Mouse (Mus musculus) 3T3-L1 (cell line): ENCODE results near the gene Tbc1d1.
"Not testable (repeated sequence)": the region's sequence is repeated elsewhere in the genome, so short reads cannot be mapped to it uniquely, and the experiment has no call there.

Experiments used
- DNase-seq: peaks from one replicate; pipeline ENCODE4 v3.0.0-alpha.2; 2015; ENCODE audit warnings: low read depth, low spot score

Tbc1d1 gene

DNA sequence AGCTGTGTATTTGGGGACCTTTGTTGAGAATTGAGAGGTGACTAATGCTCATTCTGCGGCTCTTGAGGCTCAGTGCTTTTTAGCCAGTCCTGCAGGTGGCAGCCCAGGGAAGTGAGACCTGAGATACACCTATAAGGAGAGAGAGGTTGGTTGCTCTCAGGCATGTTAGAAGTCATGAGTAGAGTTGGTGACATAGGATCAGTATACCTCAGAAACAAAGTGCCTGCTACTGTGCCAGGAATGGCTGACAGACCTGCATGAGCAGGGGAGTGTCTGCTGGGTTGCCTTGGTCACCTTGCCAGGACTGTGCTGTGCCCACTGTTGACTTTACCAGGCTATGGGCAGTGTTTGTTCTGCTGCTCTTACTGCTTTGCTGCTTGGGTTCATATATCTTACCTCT lies 157.4 kb downstream of the Tbc1d1 start:
- DNase-seq: no peak

DNA sequence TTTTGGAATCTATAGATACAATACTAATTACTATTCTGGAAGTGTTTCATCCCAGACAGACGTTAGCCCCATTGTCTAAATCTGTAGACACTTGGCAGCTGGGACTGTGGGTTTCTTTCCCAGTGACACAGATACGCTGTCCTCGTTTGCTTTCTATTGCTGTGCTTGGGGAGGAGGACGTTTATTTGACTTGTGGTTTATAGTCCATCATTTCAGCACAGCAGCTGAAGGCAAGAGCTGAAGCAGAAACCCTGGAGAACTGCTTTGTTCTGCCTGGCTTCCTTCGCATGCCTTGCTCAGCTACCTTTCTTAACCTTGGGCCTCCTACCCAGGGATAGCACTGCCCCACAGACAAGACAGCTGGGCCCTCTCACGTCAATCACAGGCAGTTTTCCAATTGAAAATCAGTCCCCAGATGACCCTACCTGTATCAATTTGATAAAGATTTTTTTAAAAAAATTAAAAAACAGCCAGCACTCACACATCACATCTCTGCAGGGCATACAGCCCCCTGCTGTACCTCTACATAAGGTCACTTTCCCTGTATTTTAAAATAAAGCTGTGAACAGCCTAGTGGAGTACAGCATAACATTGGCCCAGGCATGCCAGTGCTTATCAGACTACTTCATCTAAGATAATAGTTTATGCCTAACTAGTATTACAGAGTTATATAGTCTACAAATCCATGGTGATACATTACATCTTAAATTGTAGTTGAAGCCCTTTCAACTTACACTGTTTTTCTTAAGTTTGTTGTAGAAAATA lies 158.4 kb downstream of the Tbc1d1 start:
- DNase-seq: no peak

GRCm38 (mm10) chr5:64315088-64315487 lies 159.0 kb downstream of the Tbc1d1 start:
- no peak for DNase-seq

DNA sequence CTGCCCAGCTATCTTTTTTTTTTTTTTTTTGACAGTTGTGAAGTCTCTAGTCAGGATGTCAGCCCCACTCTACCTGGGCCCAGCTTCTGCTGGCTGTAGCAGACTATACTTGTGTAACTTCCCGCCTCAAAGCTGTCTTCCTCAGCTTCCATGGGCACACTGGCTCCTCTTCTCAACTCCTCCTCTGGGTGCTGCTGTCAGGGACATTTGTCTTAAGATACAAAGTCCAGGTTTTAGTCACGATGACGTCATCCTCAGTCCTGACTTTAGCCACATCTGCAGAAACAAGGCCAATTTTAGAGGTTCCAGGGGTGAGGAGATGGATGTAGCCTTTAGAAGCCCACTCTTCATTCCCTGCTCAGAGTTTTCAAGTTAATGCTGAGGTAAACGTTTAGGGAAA lies 167.2 kb downstream of the Tbc1d1 start:
- peak; percentile 66 for DNase-seq

GRCm38 (mm10) chr5:64324353-64324752 lies 168.2 kb downstream of the Tbc1d1 start:
- DNase-seq: no peak

DNA sequence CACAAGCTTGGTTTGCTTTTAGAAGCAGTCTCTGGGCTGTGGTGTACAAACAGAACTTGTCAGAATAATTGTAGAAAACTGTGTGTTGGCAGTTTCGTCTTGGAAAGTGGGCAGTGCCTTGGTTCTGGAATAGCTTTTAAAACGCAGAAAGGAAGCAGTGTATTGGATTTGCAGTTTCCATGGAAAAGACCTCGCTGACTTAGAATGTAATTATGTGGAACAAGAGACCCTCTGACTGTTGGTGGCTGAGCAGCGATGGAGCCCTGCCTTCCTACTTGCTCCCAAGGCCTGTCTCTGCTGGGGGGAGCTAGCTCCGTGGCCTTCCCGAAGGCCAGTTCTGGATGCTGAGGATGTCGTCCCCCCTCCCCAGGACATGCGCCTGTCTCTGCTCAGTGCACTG lies 168.8 kb downstream of the Tbc1d1 start:
- no peak for DNase-seq

DNA sequence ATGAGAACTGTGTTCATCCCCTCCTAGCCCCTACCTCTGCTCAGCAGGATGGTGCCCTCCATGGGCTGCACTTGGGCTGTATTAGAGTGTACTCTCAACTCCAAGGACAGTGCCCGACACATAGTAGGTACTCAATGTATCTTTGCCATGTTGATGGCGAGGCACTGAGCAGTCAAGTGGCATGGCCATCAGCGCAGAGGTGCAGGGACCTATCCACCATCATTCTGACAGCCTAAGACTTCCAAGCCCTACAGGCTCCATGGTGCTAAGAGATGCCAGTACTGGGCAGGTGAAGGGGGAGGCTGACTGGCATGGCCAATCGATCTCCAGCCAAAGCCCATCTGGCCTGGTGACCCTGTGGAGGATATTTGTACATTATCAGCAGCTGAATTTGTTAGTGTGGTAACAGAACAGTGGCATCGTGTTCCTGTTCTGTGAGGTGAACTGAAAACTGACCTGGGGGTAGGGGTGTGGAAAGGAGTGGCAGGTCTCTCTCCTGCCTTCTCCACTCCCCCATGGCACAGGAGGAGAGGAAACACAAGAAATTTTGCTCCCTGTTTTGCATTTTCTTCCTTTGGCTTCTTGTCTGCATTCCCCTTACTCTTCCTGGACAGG lies 169.7 kb downstream of the Tbc1d1 start:
- no peak for DNase-seq

- DNase-seq: peak; percentile 89
Measured at GRCm38 (mm10) chr5:64326427-64327181, 170.5 kb downstream of the Tbc1d1 start.

DNA sequence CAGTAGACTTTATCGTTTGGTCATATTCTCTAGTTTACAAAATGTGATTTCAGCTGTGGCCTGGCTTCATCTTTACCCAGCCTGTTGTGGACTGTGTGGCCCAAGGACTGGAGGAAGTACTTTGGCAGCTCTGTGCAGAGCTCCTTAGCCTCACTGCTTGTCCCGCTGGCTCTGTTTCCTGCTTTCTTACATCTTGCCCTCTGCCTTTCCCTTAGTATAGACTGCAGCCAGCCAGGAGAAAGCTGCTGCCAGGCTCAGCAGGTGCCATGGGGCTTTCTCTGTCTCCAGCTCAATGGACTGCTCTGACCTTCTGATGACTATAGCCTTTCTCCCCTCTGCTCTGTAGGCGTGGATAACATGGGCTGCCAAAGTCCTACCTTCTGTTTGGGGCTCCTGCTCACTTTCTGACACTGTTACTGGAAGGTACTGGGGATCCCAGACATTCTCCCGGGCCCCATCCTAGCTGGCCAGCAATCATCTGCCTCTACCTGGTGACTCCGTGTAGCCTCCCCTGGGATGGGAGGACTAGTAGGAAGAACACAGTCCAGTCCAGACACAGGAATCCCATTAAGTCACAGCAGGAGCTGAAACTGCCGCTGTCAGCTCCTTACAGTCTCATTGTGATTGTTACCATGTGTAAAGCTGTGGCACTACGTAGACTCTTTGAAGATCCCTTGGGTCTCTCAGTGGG lies 171.3 kb downstream of the Tbc1d1 start:
- peak; percentile 28 for DNase-seq

GRCm38 (mm10) chr5:64336767-64337408 lies 180.8 kb downstream of the Tbc1d1 start:
- peak; percentile 80 for DNase-seq

GRCm38 (mm10) chr5:64338795-64339194 lies 182.7 kb downstream of the Tbc1d1 start:
- not testable (repeated sequence) for DNase-seq

- no peak for DNase-seq
Measured at GRCm38 (mm10) chr5:64340366-64340765, 184.3 kb downstream of the Tbc1d1 start.

GRCm38 (mm10) chr5:64341671-64342070 lies 185.6 kb downstream of the Tbc1d1 start:
- DNase-seq: no peak

DNA sequence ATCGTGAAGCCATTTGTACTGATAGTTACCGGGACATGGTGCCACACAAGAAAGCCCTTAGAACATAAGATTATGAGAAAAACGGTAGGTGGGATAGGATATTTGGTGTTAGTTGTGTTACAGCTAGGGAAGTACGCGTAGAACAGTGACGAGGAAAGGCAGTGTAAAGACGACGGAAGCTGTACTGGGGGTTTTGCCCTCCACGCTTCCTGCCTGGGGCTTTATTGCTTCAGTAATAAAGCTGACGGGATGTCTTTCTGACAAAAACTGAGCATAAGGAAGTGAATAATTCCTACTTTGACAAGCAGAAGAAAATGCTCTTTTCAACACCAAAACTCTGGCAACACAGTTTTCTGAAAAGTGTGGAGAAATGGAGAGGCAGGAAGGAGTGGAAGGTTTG lies 186.0 kb downstream of the Tbc1d1 start:
- DNase-seq: no peak

- peak; percentile 73 for DNase-seq
Measured at GRCm38 (mm10) chr5:64343972-64344700, 188.0 kb downstream of the Tbc1d1 start.

- DNase-seq: no peak
Measured at GRCm38 (mm10) chr5:64345181-64345735, 189.2 kb downstream of the Tbc1d1 start.

DNA sequence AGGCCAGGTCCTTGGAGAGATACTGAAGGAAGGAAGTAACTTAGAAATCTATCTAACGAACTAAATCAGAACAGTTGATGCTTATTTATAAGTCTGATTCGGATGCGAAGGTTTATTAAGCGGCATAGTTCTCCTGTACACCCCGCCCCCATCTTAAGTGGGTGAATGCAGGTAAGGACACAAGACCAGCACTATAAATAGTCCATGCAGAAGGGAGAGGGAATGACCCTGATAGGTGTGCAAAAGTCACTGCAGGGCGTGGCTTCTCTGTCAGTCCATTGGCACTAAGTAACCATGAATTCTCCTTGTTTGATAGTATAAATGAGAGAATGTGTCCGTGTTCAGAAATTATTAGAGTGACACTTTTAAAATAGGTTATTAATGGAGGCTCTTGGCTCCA lies 189.7 kb downstream of the Tbc1d1 start:
- DNase-seq: no peak

DNA sequence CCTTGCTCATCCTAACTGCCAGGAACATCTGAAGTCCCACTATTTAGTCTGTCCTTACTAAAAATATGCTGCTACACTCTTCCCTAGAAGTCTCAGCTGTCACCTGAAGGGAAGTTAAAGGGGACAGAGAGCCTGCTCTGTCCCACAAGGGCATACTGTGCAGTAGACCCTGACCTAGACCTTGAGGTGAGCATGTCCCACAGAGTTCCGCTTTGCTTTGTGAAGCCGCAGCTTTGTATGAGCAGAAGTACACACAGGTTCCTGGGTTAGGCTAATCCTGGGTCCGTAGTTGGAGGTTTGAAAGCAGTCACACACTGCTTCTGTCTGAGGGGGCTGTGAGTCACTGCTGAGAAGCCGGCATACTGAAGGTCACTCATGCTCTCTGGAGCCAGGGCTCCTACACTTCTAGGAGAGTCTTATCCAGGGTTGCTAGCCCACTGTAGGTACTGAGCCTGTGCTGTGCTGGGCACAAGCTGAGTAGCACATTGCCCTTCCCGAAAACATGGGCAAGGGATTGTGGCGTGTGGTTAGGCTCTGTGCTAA lies 190.3 kb downstream of the Tbc1d1 start:
- no peak for DNase-seq

DNA sequence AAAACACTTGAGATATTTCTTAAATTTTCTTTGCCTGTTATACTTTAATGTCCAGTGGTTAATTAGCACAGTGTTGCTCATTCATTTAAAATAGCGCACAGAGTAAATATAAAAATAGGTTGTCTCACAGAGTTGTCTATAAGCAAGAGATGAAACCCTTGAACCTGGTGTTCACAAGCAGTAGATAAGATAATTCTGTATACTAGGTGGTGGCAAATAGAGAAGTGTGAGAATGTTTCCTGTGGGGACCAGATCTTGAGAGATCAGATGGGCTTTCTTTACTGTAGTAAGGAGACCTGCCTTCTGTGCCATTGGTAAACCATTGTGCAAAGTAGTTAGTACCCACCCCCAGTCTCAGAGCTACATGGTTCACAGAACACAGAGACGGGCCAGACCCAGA lies 192.1 kb downstream of the Tbc1d1 start:
- no peak for DNase-seq

GRCm38 (mm10) chr5:64348780-64349179 lies 192.7 kb downstream of the Tbc1d1 start:
- DNase-seq: no peak
